Mouse (Mus musculus) megakaryocyte, embryonic 14.5 days (primary cell): ENCODE measurements at regions not wholly inside any gene's neighbourhood (a gene's known extent, or its start where the extent isn't known, plus 50 kb on each side); places are given as distances from the start of the nearest gene placed in this dataset.

Experiments
- FLI1 ChIP-seq: IDR thresholded peaks from 2 replicates; pipeline ENCODE4 v1.6.1; 2012; ENCODE audit warnings: low read length, inconsistent platforms, mixed read lengths
- GATA1 ChIP-seq: IDR thresholded peaks from 3 replicates; pipeline ENCODE4 v1.6.1; 2012; ENCODE audit warnings: mixed read lengths, low read length, inconsistent platforms, borderline replicate concordance

GRCm38 (mm10) chr5:15831527-15831926 is 103.0 kb upstream of the Cacna2d1 start:
- TF ChIP-seq FLI1 (no peak), GATA1 (no peak)
